Mouse (Mus musculus): ENCODE measurements around the gene Mdga2.

The Mdga2 gene

DNA sequence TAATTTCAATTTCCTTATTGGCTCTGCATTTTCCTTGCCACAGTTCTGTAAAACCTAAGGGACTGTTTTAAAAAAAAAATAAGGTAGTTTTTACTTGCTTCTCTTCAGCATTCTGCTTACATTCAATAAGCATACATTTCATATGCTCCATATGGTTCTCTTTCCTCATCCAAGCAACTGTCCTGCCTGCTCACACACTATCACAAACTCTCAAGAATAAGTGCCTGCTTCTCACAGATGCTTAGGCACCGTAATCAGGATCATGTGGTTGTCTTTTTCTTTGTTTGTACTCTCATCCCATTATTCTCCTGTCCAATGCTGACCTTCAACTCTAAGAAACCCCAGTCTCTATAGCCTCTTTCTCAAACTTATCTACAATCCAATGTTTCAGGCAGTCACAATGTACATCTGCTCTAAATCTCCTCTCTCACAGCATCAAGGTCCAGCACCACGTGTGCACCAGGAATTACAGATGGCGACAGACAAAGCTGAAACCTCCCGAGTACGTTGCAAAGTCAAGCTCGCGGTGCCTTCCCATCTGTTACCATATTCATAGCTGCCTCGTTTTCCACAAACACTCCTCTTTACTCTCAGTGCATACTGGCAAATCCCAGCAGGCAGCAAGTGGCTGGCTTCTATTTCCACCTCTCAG, 177.1 kb downstream of the Mdga2 start:
- no peak for DNase-seq

DNA sequence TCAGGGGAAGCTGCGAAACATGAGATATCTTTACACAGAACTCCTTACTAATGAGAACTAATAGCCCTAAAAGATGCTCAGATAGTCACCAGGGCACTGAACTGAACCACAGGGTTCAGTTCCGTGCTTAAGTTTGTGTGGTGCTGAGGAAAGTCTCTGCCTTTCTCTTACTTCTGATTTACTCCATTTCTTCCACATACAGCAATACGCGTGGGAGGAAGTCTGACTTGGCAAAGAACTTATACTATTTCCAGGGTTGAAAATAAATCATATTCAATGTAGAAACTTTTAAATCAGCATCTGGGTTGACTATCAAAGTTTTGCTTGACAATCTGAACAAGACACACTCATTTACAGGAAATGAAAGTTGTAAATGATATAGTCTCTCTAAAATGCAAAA, 180.5 kb downstream of the Mdga2 start:
- no peak for DNase-seq

DNA sequence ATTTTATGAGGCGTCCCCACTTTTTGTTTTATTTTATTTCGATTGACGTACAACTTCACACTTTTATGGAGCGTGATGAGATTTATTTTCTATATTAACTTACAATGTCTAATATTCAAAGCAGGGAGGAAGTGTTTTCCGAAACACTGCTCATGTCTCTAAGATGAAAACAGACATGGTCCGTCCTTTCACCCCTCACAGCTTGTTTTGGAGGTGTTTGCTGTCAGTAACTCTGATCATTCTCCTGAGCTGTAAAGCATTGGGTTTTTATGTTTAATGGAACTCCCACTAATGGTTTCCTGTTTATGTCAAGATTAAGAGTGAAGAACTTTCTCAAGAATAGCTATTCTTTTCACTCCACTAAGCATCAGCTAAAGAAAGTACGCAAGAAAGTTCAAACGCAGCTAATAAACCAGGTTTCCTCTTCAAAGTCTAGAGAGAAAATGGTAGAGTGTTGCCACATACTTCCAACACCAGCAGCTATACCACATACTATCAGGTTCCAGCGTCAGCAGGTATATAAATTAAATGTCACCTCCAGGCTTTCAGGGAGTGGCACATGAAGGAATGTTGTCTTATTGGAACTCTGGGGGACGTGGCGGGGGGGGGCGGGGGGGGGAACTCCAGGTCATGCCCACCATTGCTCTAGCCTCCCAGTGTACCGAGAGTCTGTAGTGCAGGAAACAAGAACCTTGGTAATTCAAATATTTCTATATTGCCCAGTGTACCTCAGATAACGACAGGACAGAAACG, 186.7 kb downstream of the Mdga2 start:
- DNase-seq: no peak

DNA sequence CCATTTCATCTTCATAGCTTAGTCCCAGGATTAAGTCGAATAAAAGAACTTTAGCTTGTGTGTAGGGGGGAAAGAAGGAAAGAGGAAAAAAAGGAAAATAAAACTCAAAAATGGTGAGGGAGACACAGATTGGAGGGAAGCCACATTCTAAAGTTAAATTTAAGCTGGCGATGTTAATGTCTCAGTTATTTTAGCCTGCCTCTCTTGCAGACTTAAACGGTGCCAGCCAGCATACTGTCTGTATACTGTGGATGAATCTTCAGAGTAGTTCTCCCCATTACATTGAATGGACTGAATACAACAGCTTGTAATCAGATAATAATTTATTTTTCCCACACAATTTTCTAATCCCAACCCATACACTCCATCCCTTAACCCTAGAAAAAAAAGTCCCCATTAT, 205.2 kb downstream of the Mdga2 start:
- DNase-seq: no peak

DNA sequence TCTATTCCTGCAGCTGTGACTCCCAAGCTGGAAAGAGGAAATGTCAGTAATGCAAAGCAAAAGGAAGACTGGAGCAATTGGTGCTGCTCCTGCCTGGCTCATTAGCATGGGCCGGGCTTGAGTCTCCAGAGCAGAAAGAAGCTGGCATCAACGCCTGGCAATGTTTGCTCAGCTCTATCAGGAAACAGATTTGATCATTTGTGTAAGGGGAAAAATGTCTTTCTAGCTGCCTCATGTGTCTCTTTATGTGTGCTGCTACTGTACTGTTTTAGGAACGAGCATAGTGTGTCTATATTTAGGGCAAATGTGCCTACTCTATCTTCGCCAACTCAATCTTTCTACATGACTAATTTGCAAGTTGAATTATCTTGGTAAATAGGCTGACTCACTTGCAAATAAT, 211.0 kb downstream of the Mdga2 start:
- no peak for DNase-seq

DNA sequence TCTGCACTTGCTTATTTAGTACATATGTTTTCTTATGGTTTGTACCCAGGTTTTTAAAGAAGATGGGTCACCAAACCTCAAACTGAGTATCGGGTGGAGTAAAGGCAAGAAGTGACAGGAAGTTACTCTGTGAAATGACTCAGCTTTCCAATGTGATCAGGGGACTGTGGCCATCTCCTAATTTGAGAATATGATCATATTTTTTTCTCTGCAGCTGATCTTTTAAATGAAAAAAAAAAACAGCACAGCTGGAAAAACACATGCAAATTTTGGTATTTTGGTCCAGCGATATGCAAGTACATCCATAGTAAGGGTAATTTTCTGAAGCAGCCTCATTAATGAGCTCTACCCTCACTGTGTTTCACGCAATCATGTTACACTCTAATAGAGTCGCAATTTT, 212.0 kb downstream of the Mdga2 start:
- no peak for DNase-seq

DNA sequence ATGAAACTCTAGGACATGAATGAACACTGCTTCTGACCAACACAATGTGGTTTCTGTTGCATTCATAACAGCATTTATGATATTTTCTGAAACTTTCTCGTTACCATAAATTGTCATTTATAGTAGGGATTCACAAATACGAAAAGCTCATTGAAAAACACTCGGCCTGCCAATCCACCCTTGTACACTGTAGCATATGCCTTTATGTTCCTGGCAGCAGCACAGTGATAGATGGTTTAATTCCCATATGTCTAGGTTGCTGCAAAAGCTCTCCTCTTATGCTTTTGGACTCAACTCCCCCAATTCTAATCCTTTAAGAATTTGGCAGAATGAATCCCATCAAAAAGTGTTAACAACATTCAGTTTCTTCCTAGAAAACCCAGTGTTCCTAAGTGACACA, 213.2 kb downstream of the Mdga2 start:
- DNase-seq: no peak

DNA sequence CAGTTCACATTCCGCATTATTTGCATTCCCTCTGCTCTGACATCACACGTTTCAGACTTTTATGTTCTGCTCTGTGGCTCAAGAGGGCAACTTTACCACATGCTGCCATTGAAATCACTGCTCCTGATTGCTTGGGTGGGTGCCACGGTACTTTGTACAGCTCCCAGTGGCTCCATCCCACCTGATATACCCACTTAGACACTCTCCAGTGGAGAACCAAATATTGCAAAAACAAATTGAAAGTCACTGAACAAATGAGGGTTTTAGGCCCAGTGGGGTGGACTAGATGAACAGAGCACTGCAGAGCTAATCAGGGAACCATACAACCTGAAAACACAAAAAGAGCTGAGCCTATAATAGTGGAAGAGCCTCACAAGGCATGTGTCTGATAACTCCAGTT, 268.2 kb downstream of the Mdga2 start:
- DNase-seq: no peak

DNA sequence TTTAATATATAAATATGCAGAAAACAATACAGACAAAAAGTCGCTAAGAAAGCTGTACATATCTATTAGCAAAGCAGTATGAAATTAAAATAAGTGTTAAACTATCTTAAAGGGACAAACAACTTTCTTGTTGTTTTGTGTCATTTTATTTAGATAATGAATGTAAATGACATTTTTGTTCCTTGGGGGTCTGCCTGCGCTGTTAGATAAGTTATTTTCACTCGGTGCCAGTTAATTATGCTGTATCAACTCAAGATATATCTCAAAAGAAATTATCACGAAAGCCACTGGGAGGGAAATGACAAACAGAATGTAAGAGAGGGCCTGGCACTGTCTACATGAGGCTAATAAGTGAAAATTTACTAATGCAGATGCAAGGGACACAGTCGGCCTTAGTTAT, 306.6 kb downstream of the Mdga2 start:
- no peak for DNase-seq

DNA sequence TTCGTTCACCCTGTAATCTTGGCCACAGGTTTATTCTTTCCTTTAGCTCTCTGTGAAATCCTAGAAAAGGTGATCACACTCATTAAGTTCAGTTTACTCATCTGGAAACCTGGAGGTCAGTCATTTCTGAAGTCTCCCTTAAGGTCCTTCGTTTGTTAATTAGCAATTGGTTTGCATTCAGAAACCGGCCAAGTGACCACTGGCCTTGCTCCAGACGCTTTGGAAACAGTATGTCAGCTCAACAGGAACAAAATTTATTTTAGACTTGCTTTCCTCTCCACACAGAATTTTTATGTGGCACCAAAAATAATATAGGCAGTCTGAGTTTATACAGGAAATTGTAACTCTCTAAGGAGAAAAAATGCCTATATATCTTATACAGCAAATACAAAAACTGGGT, 323.0 kb downstream of the Mdga2 start:
- no peak for DNase-seq

DNA sequence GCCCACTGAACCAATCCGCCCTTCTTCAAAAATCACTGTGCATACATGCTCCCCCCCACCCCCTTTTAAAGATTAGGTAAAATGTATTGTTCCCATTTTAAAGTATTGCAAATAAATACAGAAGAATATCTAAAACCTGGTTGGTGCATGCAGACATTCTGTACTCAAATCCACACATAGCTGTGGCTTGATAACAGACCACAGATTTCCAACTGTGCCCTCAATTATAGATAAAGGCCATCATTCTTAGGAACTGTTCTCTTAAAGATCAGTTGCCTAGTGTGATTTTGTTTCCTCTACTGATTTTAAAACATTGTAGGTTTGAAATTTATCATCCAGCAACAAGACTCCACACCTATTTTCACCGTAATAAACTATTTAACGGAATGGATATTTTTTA, 325.6 kb downstream of the Mdga2 start:
- no peak for DNase-seq

DNA sequence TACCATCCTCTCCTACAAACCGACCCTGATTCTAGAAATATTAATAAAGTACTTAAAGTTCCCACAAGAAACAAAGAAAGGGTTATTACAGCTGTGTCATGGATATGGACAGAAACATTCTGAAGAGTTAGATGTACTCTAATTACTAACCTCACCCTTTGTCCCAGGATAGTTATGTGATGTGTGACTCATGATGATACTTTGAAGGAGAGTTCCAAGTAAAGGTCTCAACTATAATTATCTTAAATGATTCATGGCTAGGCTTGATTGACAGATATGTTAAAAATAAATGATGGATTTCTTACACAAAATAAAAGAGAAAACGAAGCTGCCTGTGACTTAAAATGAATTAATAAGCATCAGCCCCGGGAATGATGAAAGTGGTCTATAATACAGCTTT, 332.1 kb downstream of the Mdga2 start:
- no peak for DNase-seq

DNA sequence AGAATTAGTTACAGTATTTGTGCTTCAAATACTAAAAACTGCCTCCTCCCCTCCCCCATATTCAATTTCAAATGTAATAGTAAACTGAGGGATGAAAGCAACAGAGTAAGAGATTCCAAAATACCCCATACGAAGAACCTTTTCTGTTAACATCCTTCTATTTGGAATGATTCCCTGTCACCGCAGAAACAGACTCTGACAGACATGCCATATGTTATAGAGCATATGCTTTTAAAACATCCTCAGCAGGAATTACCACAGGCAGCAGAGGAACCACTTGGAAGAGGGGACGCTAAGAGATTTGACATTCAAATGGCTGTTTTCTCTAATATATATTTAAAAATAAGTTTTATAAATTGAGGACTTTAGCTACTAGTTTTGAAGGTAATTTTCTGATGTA, 333.1 kb downstream of the Mdga2 start:
- DNase-seq: no peak

DNA sequence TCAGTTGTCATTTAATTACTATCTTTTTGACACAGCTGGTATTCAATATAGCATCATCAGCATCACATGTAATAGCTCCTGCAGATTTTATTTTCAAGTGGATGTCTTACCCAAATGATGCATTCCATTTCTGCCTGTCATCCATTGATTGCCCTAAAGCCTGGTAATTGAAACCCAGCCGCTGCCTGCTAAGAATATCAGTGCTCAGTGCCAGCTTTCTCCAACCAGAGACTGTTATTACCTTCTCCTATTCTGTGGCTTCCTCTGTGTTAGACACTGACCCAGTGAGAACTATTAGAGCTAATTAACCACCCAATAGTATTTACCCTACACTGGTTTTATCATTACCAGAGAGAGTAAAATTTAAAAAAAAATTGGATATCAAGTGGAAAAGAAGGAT, 333.7 kb downstream of the Mdga2 start:
- DNase-seq: no peak

DNA sequence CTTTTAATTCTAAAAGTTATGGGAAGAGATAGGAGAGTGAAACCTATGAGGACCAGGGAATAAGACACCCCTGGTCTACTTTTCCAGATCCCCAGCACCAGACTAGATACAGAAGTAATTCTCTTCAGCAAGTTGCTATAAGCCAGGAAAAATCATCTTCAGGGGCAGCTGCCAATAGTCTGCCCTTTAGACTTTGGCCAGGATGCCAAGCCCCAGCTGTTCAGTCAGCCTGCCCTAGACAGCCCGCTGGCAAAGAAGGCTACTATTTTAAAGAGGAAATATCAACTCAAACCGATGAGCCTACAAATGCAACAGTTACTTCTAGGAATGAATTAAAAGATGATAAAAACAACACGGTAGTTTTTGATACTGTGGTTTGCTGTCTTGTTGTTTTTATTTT, 356.1 kb downstream of the Mdga2 start:
- DNase-seq: peak; percentile 53

DNA sequence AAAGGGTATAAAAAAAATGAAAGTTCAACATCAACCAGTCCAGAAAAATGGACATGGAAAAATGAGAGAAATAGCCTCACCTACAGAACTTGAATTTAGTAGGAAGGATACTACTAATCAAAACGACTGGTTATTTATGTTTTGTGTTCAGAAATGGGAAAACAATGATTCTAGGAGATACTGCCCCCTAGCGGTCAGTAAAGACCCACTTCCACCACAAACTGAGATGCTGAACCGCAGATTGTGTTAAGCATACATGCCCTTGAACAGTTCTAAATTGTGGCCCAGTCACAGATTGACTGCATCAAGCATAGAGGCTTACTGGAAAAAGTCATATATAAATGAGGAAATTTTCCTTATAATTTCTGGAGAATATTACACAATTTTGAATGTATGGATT, 369.2 kb downstream of the Mdga2 start:
- DNase-seq: no peak

DNA sequence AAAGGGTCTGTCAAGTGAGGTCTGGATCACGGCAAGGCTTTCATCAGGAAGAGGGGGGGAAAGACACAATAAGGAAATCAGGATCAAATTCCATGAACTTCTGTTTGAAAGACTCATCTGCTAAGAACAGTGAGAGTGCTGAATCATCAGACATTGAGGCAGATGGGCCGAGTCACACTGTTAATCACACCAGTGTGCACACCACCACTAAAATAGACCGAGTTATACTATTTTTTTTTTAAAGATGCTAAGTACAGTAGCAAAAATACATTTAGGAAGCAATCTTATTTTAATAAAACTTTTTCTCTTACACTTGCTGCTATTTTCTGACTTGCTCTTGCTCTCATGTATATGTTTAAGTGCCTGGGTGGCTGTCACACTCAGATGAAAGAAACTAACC, 382.0 kb downstream of the Mdga2 start:
- DNase-seq: no peak

DNA sequence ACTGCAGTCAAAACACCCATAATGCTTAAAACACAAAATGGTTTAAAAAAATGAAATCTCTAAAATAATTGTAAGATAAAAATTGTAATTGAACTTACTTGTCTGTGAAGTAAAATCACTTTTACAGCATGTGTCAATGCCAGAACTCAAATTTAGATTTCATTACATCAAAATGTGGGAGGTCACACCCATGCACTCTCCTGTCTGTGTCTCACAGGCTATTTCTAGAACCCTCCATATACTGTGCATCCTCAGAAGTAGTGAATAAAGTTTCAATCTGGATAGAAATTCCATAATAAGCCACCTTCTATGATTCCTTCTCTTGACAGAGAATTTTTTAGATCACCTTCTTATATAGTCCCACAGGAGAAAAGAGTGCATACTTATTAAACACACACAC, 466.7 kb downstream of the Mdga2 start:
- no peak for DNase-seq

DNA sequence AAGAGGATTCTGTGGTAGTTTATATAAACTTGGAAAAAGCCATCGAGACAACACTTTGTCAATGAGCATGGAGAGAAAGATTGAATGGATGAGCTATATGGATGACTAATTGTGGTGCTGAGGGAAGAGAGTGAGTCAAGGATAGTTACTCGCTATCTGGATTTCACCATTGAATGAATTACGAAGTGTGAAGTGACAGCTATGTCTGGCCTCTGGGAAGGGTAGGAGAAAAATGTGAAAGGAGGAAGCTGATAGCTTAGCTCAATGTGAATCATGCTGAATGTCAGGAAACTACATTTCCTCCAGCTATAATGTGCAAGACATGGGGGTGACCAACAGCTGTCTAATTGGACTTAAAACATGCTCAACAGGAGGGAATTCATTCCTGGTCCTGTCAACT, 487.8 kb downstream of the Mdga2 start:
- no peak for DNase-seq

DNA sequence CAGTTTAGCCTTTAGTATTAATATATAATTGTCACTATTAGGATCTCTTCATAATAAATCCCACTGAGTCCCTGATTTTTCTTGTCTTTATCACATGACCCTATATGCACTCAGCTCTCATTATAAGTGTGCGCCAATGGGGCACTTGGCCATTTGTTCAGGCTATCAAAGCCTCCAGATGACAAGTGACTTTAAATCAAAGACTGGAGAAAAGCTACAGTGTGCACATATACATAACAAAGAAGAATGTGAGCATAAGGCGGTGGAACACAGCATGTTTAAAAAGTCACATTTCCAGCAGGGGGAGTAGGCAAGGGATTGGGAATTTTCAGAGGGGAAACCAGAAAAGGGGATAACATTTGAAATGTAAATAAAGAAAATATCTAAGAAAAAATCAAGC, 497.9 kb downstream of the Mdga2 start:
- DNase-seq: no peak

DNA sequence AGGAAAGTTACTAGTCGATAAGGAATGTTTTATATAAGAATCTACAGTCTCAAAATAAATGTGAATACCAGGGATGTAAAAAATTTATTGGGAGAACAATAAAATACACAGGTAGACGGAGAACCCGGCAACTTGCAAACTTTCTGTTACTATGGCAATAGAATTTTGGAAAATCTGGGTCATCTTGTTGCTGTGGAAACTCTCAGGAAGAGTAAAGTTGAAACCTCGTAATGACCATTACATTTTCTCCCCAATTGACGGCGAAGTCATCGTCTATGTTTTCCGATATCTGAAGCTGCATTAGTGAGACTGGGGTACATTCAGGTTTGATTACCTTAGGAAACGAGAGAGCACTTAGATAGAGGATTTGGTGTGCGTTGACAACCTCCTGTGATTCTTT, 514.0 kb downstream of the Mdga2 start:
- DNase-seq: no peak

DNA sequence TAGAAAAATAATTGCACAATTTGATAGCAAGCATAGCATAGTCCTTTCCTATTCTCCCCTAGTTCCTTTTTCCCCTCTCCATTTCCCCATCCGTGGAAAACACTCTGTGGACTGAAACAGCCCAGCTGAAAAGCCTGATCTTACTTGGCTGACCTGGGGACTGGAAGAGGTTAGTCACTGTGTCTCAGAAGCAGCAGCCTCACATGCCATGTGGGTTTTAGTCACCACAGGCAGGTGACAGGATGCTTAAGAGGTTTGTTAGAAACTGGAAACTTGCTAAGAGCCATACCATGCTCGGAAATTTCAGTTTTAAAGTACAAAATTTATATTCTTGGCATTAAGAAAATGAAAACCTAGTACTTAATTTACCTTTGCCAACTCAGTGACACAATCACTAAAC, 514.9 kb downstream of the Mdga2 start:
- DNase-seq: no peak

DNA sequence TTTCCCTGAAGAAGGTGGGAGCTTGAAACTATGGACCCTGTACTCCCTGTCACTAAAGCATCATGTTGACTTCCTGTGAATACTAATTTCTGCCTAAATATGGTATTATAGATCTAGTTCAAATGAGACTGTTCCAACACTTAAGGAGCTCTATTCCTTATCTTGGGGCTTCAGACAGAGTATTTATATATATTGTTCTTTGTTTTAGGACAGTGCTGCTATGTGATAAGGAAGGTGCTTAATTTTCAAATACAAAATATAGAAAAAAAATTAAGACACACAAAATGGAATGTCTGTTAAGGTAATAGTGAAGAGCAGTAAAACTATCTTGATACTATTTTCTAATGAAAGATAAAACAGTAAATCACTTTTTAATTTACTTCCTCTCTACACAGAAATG, 517.3 kb downstream of the Mdga2 start:
- DNase-seq: no peak

DNA sequence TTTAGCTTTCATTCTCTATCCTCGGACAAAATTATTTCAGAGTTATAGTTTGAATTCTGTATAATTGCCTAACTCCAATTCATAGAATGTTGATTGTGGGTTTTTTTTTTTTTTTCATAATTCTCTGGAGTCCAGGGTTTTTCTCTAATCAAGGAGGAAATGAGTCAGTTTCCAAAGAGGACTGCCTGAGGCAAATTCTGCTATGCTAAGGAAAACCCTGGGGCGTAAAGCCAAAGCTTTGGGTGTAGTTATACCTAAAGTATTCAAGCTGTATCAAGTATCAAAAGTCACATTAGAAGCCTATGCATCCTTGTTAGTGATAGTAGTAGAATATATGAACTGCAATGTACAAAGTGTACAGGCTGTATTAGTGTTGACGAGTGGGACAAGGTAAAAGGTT, 519.6 kb downstream of the Mdga2 start:
- DNase-seq: no peak

DNA sequence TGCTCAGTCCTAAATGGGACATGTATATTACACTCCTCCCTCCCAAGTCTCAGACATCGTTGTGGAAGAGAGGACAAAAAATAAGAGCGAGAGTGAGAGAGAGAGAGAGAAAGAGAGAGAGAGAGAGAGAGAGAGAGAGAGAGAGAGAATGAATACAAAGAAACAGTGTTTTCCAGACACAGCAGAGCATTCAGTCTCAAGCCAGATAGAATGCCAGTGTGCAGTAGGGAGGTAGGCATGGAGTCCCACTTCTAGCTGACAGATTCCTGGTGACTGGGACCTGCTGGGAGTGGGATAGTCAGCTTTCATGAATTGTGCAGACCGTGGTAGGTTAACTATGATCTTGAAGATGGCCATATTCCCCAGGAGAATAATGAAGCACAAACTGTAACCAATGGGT, 542.8 kb downstream of the Mdga2 start:
- DNase-seq: no peak
